Mouse (Mus musculus) bone marrow macrophage, adult 2 months (primary cell): Measurements from ENCODE around the gene Myh9.
"Not testable (repeated sequence)": the region's sequence is repeated elsewhere in the genome, so short reads cannot be mapped to it uniquely, and the experiment has no call there.

ENCODE experiments used
- CTCF ChIP-seq: IDR thresholded peaks from 2 replicates; pipeline ENCODE4 v1.5.1; 2012; ENCODE audit warnings: low read depth, mild to moderate bottlenecking, low read length, moderate library complexity
- POLR2A ChIP-seq: IDR thresholded peaks from 2 replicates; pipeline ENCODE4 v1.6.1; 2012; ENCODE audit warnings: mild to moderate bottlenecking, low read depth, low read length, borderline replicate concordance

GRCm38 (mm10) chr15:77727139-77727538 lies 114.8 kb downstream of the Myh9 start:
- TF ChIP-seq CTCF, POLR2A: not testable (repeated sequence)
